Mouse (Mus musculus): ENCODE measurements around the gene Tnrc18. TPM values are rescaled to one million over a fixed set of nuclear protein-coding genes. Genes with fewer than 3 reads are reported as not detected.

Gene Tnrc18
- total RNA-seq, 1 experiment from 2014 or later = 17.5 TPM

- ATAC-seq (replicated peaks; ENCODE audit: low read depth, poor library complexity, severe bottlenecking) = no peak
Measured at GRCm38 (mm10) chr5:142696865-142697264, 120.6 kb downstream of the Tnrc18 start.

GRCm38 (mm10) chr5:142696258-142696657 is 121.2 kb downstream of the Tnrc18 start:
- ATAC-seq (replicated peaks; ENCODE audit: low read depth, poor library complexity, severe bottlenecking) = no peak

GRCm38 (mm10) chr5:142694627-142695340 is 122.7 kb downstream of the Tnrc18 start:
- ATAC-seq (replicated peaks; ENCODE audit: low read depth, poor library complexity, severe bottlenecking) = peak; percentile 76

GRCm38 (mm10) chr5:142693738-142694430 is 123.6 kb downstream of the Tnrc18 start:
- ATAC-seq (replicated peaks; ENCODE audit: low read depth, poor library complexity, severe bottlenecking) = no peak

GRCm38 (mm10) chr5:142692971-142693737 is 124.3 kb downstream of the Tnrc18 start:
- ATAC-seq (replicated peaks; ENCODE audit: low read depth, poor library complexity, severe bottlenecking) = no peak

- no peak for ATAC-seq (replicated peaks; ENCODE audit: low read depth, poor library complexity, severe bottlenecking)
Measured at GRCm38 (mm10) chr5:142692248-142692647, 125.2 kb downstream of the Tnrc18 start, which contains the start of gene Slc29a4. Gene Slc29a4, plus strand, starts transcription at chr5:142692512.

GRCm38 (mm10) chr5:142690343-142690742 is 127.1 kb downstream of the Tnrc18 start:
- ATAC-seq (replicated peaks; ENCODE audit: low read depth, poor library complexity, severe bottlenecking) = peak; percentile 60

- ATAC-seq (replicated peaks; ENCODE audit: low read depth, poor library complexity, severe bottlenecking) = no peak
Measured at GRCm38 (mm10) chr5:142688866-142689265, 128.6 kb downstream of the Tnrc18 start.

GRCm38 (mm10) chr5:142682529-142682928 is 134.9 kb downstream of the Tnrc18 start:
- ATAC-seq (replicated peaks; ENCODE audit: low read depth, poor library complexity, severe bottlenecking) = no peak

GRCm38 (mm10) chr5:142681911-142682310 is 135.6 kb downstream of the Tnrc18 start:
- no peak for ATAC-seq (replicated peaks; ENCODE audit: low read depth, poor library complexity, severe bottlenecking)

GRCm38 (mm10) chr5:142679065-142679464 is 138.4 kb downstream of the Tnrc18 start:
- no peak for ATAC-seq (replicated peaks; ENCODE audit: low read depth, poor library complexity, severe bottlenecking)

- ATAC-seq (replicated peaks; ENCODE audit: low read depth, poor library complexity, severe bottlenecking) = no peak
Measured at GRCm38 (mm10) chr5:142678141-142678571, 139.3 kb downstream of the Tnrc18 start.

Other genes starting within 250 kb of the Tnrc18 start
- gene Mmd2, start 208.9 kb downstream of the Tnrc18 start, total RNA-seq (2017) = not detected in 2 replicates
- gene Wipi2, start 190.0 kb downstream of the Tnrc18 start, total RNA-seq (2017) = 31.8 and 35.4 TPM in 2 replicates
- not detected in 2 replicates for gene Slc29a4, start 125.2 kb downstream of the Tnrc18 start, total RNA-seq (2017)
- gene Fbxl18, start 77.8 kb upstream of the Tnrc18 start, total RNA-seq (2017) = 2.0 and 3.9 TPM in 2 replicates
- gene Actb, start 89.1 kb upstream of the Tnrc18 start, total RNA-seq (2017) = 1,770 and 1,788 TPM in 2 replicates
- 0.64 TPM in 1 of 2 replicates, not detected in the other for gene Fscn1, start 142.7 kb upstream of the Tnrc18 start, total RNA-seq (2017)

Data from common myeloid progenitor, adult 5-6 weeks (primary cell).